Mouse (Mus musculus): ENCODE results near the gene Pla2g2e. TPM values are rescaled to one million over a fixed set of nuclear protein-coding genes. Genes with fewer than 3 reads are reported as not detected.

The Pla2g2e gene
- total RNA-seq, 1 experiment: 0.36 TPM

DNA sequence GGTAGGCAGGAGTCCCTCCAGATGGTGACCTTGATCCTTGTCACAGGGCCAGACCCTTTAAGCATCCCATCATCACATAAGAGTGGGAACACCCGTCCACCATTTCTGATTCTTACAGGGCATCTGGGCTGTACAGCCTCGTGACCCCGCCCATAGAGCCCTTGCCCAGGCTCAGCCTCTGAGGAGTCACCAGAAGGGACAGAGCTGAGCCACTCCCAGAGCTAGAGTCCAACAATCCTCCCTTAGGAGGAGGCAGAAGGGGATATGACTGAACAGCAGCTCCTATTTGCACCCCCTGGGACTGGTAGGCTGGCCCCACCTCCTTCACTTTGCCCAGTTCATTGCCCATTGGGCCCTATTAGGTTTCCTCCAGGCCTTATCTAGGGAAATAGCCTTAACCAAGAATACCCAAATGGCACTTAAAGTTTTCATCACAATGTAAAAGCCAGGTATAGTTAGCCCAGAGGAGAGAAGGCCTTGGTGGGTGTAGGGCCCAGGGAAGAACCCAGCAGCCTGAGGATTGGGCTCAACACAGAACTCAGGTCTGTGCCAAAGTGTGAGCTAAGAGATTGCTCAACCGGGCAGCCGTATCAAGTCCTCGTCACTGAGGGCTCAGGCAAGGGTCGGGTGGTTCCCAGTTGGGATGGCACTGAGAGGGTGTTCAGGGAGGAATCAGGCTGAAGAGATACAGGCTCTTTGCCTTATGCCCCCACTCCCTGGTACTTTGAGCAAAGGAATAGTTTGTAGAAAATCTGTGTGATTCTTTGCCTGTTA, 3.3 kb downstream of the Pla2g2e start:
- Histone ChIP-seq H3K36me3 (ENCODE audit: control insufficient read depth, insufficient read depth, low read length, poor library complexity, severe bottlenecking) (no peaks in the 10 kb centered on the region), H3K27ac (ENCODE audit: insufficient read depth, low read depth, low read length, poor library complexity, severe bottlenecking) (no peak overlapping the region), H3K4me1 (ENCODE audit: control insufficient read depth in 2 of 2, insufficient read depth in 2 of 2, low read length in 2 of 2, poor library complexity in 1 of 2) (peaks cover 0 to 10% of the 10 kb centered on the region in 2 experiments; a peak in 1 of 4 replicates), H3K9me3 (ENCODE audit: control insufficient read depth, insufficient read depth, low read depth, low read length) (no peaks in the 10 kb centered on the region), H3K9ac (ENCODE audit: insufficient read depth, low read depth, low read length, poor library complexity, severe bottlenecking) (no peak overlapping the region), H3K4me3 (ENCODE audit: insufficient read depth in 1 of 2, low read depth in 1 of 2, low read length in 2 of 2, poor library complexity in 1 of 2, severe bottlenecking in 1 of 2) (no peak overlapping the region)
- DNase-seq (ENCODE audit: low read depth, low spot score): no peak
- TF ChIP-seq ZC3H11A (IDR thresholded peaks at IDR 0.05; ENCODE audit: borderline replicate concordance, low read depth, low read length) (no peak), HCFC1 (IDR thresholded peaks at IDR 0.05; ENCODE audit: borderline replicate concordance, insufficient read depth, low read length) (no peak), MAFK (IDR thresholded peaks at IDR 0.05; ENCODE audit: insufficient read depth, low read depth, low read length) (no peak)
- in situ Hi-C loops (cut with MboI; ENCODE audit: low sequenced_read_pairs in 2 of 2, unreplicated experiment in 2 of 2): no loop called here

- Histone ChIP-seq H3K27ac (ENCODE audit: insufficient read depth, low read depth, low read length, poor library complexity, severe bottlenecking) (no peak overlapping the region), H3K9me3 (ENCODE audit: control insufficient read depth, insufficient read depth, low read depth, low read length) (no peaks in the 10 kb centered on the region), H3K36me3 (ENCODE audit: control insufficient read depth, insufficient read depth, low read length, poor library complexity, severe bottlenecking) (no peaks in the 10 kb centered on the region), H3K4me1 (ENCODE audit: control insufficient read depth in 2 of 2, insufficient read depth in 2 of 2, low read length in 2 of 2, poor library complexity in 1 of 2) (peaks cover 0 to 10% of the 10 kb centered on the region in 2 experiments; a peak in 1 of 4 replicates), H3K9ac (ENCODE audit: insufficient read depth, low read depth, low read length, poor library complexity, severe bottlenecking) (peak overlapping the region; percentile 41; the same call in 1 of the 2 replicates), H3K4me3 (ENCODE audit: insufficient read depth in 1 of 2, low read depth in 1 of 2, low read length in 2 of 2, poor library complexity in 1 of 2, severe bottlenecking in 1 of 2) (peak overlapping the region in 1 of 2 experiments; percentile 52; a peak in 2 of 4 replicates)
- TF ChIP-seq ZNF384 (IDR thresholded peaks at IDR 0.05; ENCODE audit: low read depth, low read length): no peak
- no peak for TF ChIP-seq MAFK (IDR thresholded peaks at IDR 0.05; ENCODE audit: insufficient read depth, low read depth, low read length)
- no peak for TF ChIP-seq HCFC1 (IDR thresholded peaks at IDR 0.05; ENCODE audit: borderline replicate concordance, insufficient read depth, low read length)
- TF ChIP-seq ZC3H11A (IDR thresholded peaks at IDR 0.05; ENCODE audit: borderline replicate concordance, low read depth, low read length): no peak
- TF ChIP-seq CHD2 (IDR thresholded peaks at IDR 0.05; ENCODE audit: low read depth, low read length): no peak
- in situ Hi-C loops (cut with MboI; ENCODE audit: low sequenced_read_pairs in 2 of 2, unreplicated experiment in 2 of 2): no loop called here
- no peak for DNase-seq (ENCODE audit: low read depth, low spot score)
Observed at GRCm38 (mm10) chr4:138882179-138882578, 4.4 kb downstream of the Pla2g2e start.

GRCm38 (mm10) chr4:138884261-138884660, 6.5 kb downstream of the Pla2g2e start:
- H3K4me3 ChIP-seq (ENCODE audit: insufficient read depth in 1 of 2, low read depth in 1 of 2, low read length in 2 of 2, poor library complexity in 1 of 2, severe bottlenecking in 1 of 2): no peak overlapping the region
- H3K27ac ChIP-seq (ENCODE audit: insufficient read depth, low read depth, low read length, poor library complexity, severe bottlenecking): no peak overlapping the region
- H3K9ac ChIP-seq (ENCODE audit: insufficient read depth, low read depth, low read length, poor library complexity, severe bottlenecking): no peak overlapping the region
- H3K4me1 ChIP-seq (ENCODE audit: control insufficient read depth in 2 of 2, insufficient read depth in 2 of 2, low read length in 2 of 2, poor library complexity in 1 of 2): peaks cover 1 to 10% of the 10 kb centered on the region in 2 experiments; a peak in 1 of 4 replicates
- in situ Hi-C loops (cut with MboI; ENCODE audit: low sequenced_read_pairs in 2 of 2, unreplicated experiment in 2 of 2): no loop called here
- H3K9me3 ChIP-seq (ENCODE audit: control insufficient read depth, insufficient read depth, low read depth, low read length): no peaks in the 10 kb centered on the region
- DNase-seq (ENCODE audit: low read depth, low spot score): peak; percentile 81
- TF ChIP-seq HCFC1 (IDR thresholded peaks at IDR 0.05; ENCODE audit: borderline replicate concordance, insufficient read depth, low read length) (no peak), CHD2 (IDR thresholded peaks at IDR 0.05; ENCODE audit: low read depth, low read length) (no peak), ZNF384 (IDR thresholded peaks at IDR 0.05; ENCODE audit: low read depth, low read length) (peak; percentile 36; the same call in 1 of the 2 replicates), MAFK (IDR thresholded peaks at IDR 0.05; ENCODE audit: insufficient read depth, low read depth, low read length) (no peak), ZC3H11A (IDR thresholded peaks at IDR 0.05; ENCODE audit: borderline replicate concordance, low read depth, low read length) (peak; percentile 80; the same call in 1 of the 2 replicates)
- H3K36me3 ChIP-seq (ENCODE audit: control insufficient read depth, insufficient read depth, low read length, poor library complexity, severe bottlenecking): no peaks in the 10 kb centered on the region

- DNase-seq (ENCODE audit: low read depth, low spot score): no peak
- in situ Hi-C loops (cut with MboI; ENCODE audit: low sequenced_read_pairs in 2 of 2, unreplicated experiment in 2 of 2): no loop called here
- H3K9me3 ChIP-seq (ENCODE audit: control insufficient read depth, insufficient read depth, low read depth, low read length): no peaks in the 10 kb centered on the region
- TF ChIP-seq ZC3H11A (IDR thresholded peaks at IDR 0.05; ENCODE audit: borderline replicate concordance, low read depth, low read length): no peak
- no peak for TF ChIP-seq HCFC1 (IDR thresholded peaks at IDR 0.05; ENCODE audit: borderline replicate concordance, insufficient read depth, low read length)
- TF ChIP-seq ZNF384 (IDR thresholded peaks at IDR 0.05; ENCODE audit: low read depth, low read length): no peak
- no peak for TF ChIP-seq MAFK (IDR thresholded peaks at IDR 0.05; ENCODE audit: insufficient read depth, low read depth, low read length)
- TF ChIP-seq CHD2 (IDR thresholded peaks at IDR 0.05; ENCODE audit: low read depth, low read length): no peak
- H3K9ac ChIP-seq (ENCODE audit: insufficient read depth, low read depth, low read length, poor library complexity, severe bottlenecking): peak overlapping the region; percentile 55; the same call in 1 of the 2 replicates
- peak overlapping the region; percentile 80 for H3K27ac ChIP-seq (ENCODE audit: insufficient read depth, low read depth, low read length, poor library complexity, severe bottlenecking)
- H3K4me1 ChIP-seq (ENCODE audit: control insufficient read depth in 2 of 2, insufficient read depth in 2 of 2, low read length in 2 of 2, poor library complexity in 1 of 2): peaks cover 16 to 32% of the 10 kb centered on the region in 2 experiments
- H3K36me3 ChIP-seq (ENCODE audit: control insufficient read depth, insufficient read depth, low read length, poor library complexity, severe bottlenecking): no peaks in the 10 kb centered on the region; the same call in 1 of the 2 replicates
- H3K4me3 ChIP-seq (ENCODE audit: insufficient read depth in 1 of 2, low read depth in 1 of 2, low read length in 2 of 2, poor library complexity in 1 of 2, severe bottlenecking in 1 of 2): peak overlapping the region in 1 of 2 experiments; percentile 26; a peak in 1 of 4 replicates
Observed at GRCm38 (mm10) chr4:138889165-138889564, 11.4 kb downstream of the Pla2g2e start.

All from ES-E14 (cell line).